Mouse (Mus musculus): ENCODE measurements around the gene Ccdc6. TPM values are rescaled to one million over a fixed set of nuclear protein-coding genes. Genes with fewer than 3 reads are reported as not detected.

The Ccdc6 gene
- total RNA-seq (2021): 10 to 100 TPM; 33.9 to 36.9 TPM

DNA sequence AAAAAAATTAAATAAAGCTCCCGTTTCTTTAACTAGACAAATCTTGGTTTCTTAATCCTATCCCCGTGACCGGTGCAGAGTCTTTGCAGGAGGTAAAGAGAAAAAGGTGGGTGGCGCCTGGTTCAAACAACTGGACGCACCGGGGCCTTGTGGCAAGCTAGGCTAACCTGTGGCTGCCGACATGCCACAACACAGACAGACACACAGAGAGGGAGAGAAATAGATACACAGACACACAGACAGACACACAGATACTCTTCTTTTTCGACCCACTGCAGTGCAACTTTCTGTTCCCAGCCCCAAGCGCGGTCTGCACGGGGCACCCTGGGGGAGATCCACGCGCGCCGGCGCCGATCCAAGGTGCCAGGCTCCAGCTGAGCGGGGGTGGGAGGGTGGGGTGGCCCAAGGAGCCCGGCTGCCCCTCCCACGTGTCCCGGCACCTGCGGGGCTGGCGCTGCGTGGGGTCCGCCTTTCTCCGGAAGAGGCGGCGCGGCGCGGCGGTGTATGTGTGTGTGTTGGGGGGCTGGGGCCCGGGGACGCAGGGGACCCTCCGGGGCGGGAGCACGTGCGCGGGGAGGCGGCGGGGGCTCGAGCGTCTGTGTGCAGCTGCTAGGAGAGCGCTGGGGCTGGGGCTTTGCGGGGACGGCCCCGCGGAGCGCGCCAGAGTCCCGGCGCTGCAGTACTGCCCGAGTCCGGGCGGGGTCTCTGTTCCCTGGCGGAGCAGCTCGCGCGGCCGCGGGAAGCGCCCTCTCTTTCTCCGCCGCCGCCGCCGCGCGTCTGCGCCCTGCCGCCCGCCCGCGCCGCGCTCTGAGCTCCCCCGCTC lies at the start of gene Ccdc6:
Gene Ccdc6 (plus strand): TSS at position 756 of the 823 bp plus-strand sequence.
- DNase-seq: peak; percentile 91 to 92
- intact Hi-C loops (cut with DNase I): loop anchor here (2.0 to 10.0 kb wide), 6 partner anchors 36 to 212 kb away; no protein-coding TSS in a partner anchor

DNA sequence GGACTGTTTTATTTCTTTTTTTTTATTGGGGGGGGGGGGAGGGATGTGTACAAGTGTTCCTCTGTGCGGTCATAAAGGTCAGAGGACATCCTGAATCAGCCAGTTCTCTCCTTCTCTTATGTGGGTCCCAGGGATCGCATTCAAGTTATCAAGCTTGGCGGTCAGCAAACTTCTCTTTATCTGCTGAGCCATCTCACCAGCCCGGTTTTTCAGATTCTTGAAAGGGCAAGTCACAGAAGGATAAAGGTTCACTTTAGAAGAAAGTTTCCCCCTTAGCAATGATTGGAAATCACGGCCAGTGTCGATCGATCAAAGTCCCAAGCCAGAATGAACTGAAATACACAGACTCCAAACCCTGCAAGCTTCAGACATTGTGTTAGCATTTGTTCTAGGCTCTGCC lies 47.1 kb upstream of the Ccdc6 start:
- DNase-seq: no peak
- intact Hi-C loops (cut with DNase I): no loop called here

DNA sequence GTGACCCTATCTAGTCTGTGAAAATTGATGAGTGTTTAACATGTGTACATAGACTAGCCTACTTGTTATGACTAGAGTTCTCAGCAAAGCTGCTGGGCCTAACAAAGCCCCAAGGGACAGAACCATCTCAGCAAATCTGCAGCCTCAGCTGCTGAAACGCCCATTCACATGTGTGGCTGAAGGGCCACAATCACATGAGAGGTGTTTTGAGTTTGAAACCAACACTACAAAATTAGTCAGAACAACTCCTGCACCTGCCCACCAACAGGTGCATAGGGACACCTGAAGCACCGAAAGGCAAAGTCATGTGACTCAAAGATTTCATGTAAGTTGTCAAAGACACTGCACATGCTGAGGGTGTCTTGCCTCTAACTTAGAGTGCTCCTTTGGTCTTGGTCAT lies 41.6 kb upstream of the Ccdc6 start:
- intact Hi-C loops (cut with DNase I): no loop called here
- no peak for DNase-seq

DNA sequence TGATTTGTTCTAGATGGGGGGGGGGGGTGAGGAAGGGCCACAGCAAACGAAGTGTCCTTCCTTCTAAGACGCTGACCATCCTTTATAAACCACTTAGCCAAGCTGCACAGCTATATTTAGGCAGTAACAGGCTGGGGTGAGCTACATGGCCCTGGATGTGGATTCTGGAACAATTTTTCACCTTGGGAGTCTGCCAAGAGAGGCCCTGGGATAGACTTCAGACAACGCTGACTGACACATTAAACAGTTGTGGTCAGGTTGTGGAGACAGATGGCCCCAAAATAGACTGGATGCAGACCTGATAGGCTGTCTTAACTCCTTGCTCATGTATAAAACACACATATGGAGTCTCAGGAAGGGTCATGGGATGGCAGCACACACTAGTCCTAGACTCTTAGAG lies 39.9 kb upstream of the Ccdc6 start:
- DNase-seq: peak; percentile 54 to 72
- intact Hi-C loops (cut with DNase I): no loop called here

DNA sequence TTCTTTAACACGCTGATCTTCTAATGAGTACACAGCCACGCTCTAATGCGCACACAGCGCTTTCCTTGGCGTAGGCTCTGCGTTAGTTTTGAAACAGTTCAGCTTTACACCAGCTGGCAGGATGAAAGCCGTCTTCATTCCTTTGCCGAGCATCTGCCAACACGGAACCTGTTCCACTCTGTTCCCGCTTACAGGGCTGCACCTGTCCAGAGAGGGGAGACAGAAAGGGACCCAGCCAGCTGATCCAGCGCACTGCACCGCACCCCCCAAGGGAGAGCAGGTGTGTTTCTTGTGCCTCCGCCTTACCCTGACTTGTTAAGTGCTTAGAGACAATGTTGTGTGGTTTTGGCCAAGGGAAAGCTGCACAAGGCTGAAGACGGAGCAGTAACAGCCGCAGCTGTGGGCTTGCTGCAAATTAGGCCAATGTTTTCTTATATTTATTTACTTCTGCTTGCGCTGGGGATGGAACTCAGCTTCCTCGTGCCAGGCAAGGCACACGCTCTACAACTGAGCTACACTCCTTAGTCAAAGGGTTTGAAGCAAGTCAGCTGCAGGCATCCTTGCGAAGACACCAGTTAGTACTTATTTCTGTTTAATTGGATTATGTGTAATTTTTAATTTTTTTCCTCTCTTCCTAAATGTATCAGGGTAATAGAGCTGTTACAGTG lies 36.8 kb upstream of the Ccdc6 start:
- intact Hi-C loops (cut with DNase I): no loop called here

DNA sequence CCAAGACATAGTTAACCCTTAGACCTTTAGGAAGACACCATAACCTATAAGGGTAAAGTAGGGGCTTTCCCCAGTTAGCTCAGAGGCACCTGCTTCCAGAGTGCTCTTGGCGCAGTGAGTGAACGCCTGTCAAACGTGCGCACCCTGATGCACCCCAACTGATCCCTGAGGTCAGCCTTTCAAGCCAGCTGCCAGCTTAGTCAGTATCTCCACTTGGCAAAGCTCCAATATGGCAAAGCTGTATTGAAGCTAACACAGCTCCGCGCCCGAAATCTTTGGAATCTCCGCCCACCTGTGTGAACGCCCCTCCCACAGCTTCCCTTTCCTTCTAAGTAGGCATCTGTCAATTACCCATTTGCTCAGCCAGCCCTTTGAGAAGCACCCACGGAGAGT lies 36.2 kb upstream of the Ccdc6 start:
- intact Hi-C loops (cut with DNase I): no loop called here
- DNase-seq: no peak

More for the DNA sequence above, 36.8 kb upstream of the Ccdc6 start:
- DNase-seq: peak; percentile 16 to 22

DNA sequence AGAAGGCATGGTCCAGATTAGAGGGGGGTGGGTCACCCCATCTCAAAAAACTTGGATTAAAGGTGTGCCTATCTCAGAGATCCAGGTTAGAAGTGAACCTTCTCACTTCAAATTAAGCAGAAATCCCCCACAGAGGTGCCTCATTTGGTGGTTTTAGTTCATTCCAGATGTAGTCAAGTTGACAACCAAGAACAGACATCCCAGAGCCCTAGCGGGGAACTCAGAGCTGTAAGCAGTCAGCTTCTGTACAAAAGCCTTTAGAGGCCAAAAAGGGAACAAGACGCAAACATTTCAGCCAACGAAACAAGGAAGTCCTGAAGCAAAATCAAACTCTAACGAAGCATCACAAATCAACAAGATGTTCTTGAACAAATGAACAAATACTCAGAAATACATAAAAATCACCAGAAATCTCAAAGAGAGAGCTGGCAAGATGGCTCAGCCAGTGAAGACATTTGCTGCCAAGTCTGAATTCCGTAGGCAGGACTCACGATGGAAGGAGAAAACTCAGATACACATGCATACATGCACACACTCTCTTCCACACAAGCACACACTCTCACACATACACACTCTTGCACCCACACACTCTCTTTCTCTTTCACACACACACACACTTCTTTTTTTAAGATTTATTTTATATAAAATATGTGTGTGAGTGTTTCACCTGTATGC lies 32.9 kb upstream of the Ccdc6 start:
- intact Hi-C loops (cut with DNase I): no loop called here
- DNase-seq: no peak

DNA sequence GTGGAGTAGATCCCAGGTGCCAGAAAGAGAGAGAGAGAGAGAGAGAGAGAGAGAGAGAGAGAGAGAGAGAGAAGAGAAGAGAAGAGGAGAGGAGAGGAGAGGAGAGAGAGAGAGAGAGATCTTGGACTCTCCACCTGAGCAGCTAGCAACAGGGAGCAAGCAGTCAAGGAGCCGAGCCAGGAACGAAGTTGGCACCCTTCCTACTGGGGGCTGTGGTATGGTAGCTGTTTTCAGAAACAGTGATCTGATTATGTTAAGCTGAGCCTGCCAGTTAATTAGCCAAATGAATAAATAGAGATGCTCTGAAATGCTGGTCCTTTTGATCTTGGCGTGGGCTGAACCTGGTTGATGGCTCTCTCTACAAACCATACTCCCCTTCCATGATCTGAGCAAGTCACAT lies 31.7 kb upstream of the Ccdc6 start:
- intact Hi-C loops (cut with DNase I): no loop called here
- no peak for DNase-seq

DNA sequence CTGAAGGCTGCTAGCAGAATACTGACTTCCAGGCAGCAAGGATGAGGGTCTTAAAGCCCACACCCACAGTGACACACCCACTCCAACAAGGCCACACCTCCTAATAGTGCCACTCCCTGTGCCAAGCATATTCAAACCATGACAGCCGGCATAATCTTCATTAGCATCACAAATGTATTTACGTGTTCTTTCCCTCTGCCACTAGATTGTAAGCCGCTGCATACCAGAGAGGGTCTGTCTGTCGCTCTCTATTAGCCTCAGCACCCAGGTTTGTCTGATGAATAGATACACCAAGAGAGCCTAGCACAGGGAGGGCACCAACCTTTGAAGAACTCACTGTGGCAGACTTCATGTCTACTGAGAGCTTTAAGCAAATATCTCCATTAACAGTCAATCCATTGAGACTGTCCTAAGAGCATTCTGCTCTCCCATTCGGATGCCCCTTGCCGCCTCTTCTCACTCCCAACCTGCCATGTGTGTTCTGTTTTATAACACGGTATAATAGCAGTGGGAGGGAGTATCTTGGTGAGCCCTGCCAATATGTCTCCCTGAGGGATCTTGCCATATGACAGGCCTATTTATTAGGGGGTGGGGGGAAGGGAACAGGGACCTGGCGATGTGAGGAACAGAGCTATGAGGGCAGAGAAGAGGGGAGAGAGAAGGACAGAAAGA lies 30.3 kb upstream of the Ccdc6 start:
- intact Hi-C loops (cut with DNase I): no loop called here
- DNase-seq: no peak

DNA sequence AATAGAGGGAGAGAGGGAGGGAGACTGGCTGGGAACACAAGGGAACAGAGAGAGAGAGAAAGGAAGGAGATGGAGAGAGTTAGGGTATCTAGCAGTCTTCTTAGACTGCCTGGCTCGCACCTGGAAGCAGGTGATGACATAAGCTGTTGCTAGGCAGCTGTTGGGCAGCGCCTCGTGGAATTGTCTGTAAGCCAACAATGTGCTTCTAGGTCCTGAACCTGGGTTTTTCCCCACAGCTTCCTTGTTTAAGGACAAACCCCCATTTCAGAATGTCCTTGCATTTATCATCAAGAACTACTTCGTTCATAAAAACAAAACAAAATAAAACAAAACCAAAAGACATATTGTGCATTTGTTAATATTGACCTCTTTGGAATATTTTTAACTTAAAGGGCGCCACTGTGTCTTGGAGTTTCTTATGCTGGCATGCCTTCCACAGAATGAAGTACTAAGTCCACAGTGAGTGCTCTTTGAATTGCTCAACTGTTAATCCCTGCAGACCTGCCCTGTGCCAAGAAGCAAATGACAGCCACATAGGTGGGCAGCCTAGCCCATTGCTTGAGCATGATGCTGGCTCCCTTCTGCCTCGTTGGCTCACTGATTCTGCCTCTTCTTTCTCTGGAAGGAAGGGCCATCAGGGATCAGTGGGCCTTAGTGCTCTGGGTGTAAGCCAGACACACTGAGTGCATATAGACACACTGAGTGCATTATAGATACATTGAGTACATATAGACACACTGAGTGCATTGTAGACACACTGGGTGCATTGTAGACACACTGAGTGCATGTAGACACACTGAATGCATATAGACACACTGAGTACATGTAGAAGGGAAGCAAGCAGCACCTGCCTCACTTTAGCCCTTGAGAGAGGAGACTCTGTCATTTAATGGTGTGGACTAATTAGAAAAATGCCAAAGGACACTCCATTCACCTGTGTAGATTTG lies 29.5 kb upstream of the Ccdc6 start:
- DNase-seq: no peak
- intact Hi-C loops (cut with DNase I): no loop called here

DNA sequence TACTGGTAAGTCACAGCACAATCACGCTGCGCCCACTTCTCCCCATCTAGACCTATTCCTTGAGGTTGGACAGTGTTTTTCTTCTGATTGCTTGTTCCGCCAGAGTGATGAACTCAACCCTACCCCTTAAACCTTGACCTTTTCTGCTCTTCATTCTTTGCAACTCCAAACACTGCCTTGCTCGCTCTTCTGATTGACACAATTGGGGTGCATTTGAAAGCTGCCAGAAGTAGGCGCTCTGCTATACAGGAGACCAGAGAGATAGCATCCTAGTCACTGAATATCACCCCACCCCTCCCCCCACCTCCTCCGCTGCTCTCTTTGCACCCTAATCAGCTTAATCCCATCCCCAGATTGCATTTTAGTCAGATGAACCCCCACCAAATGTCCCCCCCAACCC lies 27.6 kb upstream of the Ccdc6 start:
- intact Hi-C loops (cut with DNase I): no loop called here
- DNase-seq: no peak

DNA sequence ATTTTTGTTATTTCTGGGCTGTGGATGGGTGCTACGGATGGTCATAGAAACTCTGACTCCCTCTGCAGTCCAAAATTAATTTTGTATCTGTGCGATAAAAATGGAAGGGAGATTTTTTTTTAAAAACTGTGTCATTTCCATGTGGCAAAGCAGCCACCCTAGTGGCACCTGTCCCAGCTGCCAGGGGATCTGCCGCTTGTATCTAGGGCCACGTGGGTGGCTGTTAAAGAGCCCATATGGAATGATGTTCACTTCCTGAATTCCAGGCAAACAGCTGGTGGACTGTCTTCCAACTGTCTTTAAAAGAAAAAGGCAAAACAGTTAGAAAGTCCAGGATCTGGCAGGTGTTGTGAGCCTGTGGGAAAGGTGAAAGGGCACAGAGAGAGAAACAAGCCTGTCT lies 25.6 kb upstream of the Ccdc6 start:
- intact Hi-C loops (cut with DNase I): no loop called here

DNA sequence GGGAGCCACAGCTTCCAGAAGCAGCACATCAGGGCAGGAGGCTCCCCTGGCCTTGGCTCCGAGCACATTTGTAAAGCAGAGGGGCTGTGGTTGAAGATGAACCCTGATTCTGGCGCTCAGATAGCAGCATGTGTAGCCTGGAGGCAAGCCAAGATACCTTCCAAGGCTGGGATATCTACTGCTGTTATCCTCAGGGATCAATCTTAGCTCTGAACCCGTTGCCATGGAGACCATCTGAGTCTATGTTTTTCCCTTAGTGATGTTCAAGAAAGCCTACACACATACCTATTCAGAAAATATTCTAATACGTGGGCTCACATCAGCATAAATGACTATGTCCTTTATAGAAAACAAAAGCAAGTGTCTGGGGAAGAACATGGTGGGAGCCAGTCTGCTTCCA lies 19.5 kb upstream of the Ccdc6 start:
- intact Hi-C loops (cut with DNase I): no loop called here
- DNase-seq: no peak

More for the DNA sequence above, 25.6 kb upstream of the Ccdc6 start:
- DNase-seq: no peak

DNA sequence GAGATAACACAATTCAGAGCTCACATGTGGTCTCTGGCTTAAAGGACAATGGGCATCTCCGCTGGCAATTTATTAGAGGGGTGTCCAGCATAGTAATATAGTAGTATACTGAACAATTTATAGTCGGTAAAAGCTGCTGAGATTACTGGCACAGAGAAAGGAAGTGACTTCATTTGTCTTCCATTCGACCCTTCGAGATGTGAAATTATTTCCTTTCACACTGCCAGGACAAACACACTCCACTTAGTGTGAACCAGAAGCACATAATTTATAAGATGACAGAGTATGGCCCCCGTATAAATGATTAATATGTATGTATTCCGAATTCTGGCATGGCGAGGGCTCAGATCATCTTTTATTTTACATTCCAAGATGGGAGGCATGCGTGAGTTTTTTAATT lies 16.0 kb upstream of the Ccdc6 start:
- intact Hi-C loops (cut with DNase I): no loop called here
- DNase-seq: peak; percentile 34 to 39

DNA sequence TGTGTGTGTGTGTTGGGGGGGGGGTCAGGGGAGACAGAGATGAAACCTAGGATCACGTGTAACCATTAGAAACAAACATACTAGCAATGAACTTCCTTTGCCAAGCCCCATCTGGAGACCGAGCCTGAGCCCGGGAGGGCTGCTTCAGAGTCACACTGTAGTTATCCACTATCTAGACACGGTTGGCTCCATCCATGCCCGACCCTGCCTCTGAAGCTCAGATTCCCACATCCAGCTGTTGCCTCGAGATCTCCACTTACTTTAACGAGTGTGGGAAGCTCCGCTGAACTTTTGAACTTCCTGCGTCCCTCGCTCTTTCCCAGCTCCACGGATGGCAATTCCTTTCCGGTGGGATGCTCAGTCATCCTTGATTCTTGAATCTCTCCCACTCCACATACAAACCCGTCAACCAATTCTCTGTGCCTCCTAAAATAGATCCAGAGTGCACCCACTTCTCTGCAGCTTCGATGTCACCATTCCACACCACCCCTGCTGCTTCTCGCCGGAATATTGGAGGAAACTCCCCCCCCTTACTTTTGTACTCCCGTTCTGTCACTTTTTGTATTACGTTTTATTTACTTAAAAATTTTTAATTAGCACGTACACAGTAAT lies 15.3 kb upstream of the Ccdc6 start:
- intact Hi-C loops (cut with DNase I): no loop called here
- peak; percentile 52 to 58 for DNase-seq

DNA sequence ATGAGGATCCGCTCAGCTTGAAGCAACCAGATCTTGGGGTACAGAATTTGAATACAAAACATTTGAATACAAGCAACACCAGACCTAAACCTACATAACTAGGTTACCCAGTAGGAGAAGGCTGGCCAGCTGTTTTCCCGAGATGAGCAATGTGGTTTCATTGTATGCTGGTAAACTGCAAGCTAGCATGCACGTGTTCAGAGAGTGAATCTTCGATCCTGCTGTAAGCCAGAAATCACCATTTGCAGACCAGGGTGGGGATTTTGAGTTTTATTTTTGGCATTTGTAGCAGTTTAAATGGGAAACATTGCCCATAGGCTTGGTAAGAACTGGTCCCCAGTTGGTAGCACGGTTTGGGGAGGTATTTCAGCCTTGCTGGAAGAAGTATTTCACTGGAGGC lies 13.7 kb upstream of the Ccdc6 start:
- DNase-seq: no peak
- intact Hi-C loops (cut with DNase I): no loop called here

DNA sequence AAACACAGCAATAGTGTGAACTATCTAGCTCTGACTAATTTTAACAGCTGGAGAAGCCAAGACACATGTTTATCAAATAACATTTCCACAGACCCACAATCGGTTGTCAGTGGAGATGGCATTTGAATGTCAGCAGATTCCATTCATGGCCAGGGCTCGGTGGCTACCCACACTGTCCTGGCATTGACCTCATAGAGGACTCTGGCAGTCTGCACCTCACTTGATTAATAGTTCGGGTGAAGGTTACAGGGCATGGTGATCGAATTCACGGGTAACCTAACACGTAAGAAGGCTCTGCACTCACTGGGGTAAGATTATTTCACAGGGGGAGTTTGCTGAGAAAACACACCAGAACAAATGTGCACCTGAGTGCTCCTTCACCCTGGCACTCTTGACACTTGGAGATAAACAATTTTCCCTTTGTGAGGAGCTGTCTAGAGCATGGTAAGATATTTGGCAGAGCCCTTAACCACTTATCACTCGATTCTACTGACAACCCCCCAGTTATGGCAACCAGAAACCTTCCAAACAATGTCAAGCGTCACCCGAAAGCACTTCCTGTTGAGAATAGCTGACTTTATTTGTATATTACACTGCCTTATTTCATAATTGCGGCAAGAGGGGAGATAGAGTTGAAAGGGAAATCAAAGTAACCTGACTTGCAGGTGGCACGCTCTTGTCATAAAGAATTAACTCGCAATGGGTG lies 11.5 kb upstream of the Ccdc6 start:
- no peak for DNase-seq
- intact Hi-C loops (cut with DNase I): no loop called here

DNA sequence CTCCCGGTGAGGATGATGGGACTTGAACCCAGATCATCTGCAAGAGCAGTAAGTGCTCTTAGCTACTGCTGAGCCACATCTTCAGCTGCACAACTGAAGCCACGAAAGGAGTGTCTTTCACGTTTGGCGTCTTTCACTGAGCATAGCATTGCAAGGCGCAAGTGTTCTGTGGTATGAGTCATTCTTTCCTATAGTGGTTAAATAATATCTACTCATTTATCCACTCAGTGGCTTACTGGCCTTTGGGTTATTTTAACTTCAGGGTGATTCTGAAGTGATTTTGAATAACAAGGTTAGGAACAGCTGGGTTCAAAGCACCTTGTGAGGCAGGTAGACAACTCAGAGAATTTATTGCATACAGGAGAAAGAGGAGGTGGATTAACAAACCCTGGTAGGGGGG lies 8.1 kb upstream of the Ccdc6 start:
- intact Hi-C loops (cut with DNase I): no loop called here

More for the DNA sequence above, 8.1 kb upstream of the Ccdc6 start:
- no peak for DNase-seq
